Mouse (Mus musculus) thymus, adult 2 months (tissue): Measurements from ENCODE around the gene Dclk1.

ENCODE experiments used
- CTCF ChIP-seq: fragments of 200-500 bp; IDR thresholded peaks from 2 replicates; pipeline ENCODE4 v1.5.1; 2012; ENCODE audit warnings: mild to moderate bottlenecking, control low read depth, low read length, moderate library complexity, borderline replicate concordance; ENCODE audit not compliant: control insufficient read depth, poor library complexity, insufficient read depth; ENCODE audit errors: extremely low read depth
- POLR2A ChIP-seq: fragments of 200-500 bp; IDR thresholded peaks from 2 replicates; pipeline ENCODE4 v1.6.1; 2012; ENCODE audit warnings: mild to moderate bottlenecking, low read length, control low read depth, moderate library complexity; ENCODE audit not compliant: control insufficient read depth, poor library complexity, insufficient read depth; ENCODE audit errors: extremely low read depth

- TF ChIP-seq CTCF (no peak), POLR2A (no peak)
Observed at GRCm38 (mm10) chr3:55373689-55374088, 131.5 kb downstream of the Dclk1 start.
